Mouse (Mus musculus) frontal cortex, postnatal 36 days (tissue): ENCODE measurements around the gene Dhx58.
"Not testable (repeated sequence)": the region's sequence is repeated elsewhere in the genome, so short reads cannot be mapped to it uniquely, and the experiment has no call there.

Source experiments
- DNase-seq, 2 experiments: peaks; one replicate each; pipeline ENCODE4 v3.0.0; 2022; ENCODE audit warnings: low spot score in 2 of 2

Gene Dhx58

DNA sequence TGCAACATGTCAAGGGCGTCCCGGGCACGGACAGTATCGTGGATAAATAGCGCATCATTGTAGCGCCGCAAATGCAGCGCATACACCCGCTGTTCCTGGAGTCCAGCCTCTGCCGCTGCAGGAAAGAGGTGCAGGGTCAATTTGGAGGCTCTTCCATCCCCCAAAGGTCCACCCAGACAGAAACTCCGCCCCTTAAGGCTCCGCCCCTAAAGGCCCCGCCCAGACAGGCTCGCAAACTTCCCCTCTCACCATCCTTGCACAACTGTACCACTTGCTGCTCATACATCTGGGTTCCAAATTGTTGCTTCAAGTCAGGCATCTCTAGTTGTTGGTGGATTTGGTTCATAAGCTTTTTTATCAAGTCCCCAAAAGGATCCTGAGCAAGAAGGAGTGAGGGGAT is 2.8 kb downstream of the Dhx58 start:
- no peak for DNase-seq

DNA sequence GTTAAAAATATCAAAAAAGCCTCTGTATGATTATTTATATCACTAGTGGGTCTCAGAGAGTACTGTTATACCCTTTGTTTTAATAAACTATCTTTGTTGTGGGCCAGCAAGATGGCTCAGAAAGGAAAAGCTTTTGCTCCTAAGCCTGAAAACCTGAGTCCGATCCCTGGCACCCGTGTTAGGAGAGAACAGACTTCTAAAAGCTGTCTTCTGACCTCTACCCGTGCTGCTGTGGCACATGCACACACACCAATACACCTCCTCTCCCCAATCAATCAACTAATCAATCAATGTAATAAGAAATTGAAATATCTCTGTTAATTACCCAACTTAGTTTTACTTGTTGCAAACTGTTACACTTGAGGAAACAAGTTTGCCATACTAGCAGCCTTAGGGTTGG is 3.4 kb downstream of the Dhx58 start:
- DNase-seq = no peak

DNA sequence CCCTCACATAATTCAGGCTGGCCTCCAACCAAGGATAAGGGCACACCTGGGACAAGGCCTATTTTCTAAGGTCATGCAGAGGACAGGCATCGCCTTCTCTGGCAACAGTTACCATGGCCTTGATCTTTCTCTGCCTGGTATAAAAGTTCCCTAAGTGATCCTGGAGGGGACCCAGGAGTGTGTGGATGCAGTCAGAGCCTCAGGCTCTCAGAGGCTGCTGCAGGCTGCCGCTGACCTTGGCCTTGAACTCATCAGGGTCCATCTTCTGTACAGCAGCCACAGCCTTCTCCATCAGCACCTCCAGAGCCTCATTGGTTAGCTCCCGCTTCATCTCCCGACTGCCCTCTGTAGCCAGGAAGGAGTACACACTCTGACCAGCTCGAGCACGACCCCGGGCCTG is 6.2 kb downstream of the Dhx58 start:
- DNase-seq = no peak

DNA sequence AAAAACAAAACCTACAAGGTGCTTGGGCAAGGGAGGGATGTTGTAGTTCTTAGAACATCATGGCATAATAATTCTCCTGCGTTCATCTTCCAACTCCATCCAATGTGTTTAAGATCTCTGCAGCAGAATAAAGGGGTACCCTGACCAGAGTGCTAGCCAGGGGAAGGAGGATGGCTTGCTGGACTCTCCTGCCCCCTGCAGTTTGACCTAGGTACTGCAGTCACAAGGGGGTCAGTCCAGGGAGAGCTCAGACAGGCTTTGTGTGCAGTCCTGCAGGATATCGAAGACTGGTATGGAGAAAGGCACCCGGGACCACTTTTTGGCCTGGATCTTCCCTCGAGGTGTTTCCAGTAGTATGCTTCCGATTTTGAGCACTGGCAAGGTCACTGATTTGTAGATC is 9.1 kb downstream of the Dhx58 start:
- DNase-seq = peak; percentile 77 to 79

DNA sequence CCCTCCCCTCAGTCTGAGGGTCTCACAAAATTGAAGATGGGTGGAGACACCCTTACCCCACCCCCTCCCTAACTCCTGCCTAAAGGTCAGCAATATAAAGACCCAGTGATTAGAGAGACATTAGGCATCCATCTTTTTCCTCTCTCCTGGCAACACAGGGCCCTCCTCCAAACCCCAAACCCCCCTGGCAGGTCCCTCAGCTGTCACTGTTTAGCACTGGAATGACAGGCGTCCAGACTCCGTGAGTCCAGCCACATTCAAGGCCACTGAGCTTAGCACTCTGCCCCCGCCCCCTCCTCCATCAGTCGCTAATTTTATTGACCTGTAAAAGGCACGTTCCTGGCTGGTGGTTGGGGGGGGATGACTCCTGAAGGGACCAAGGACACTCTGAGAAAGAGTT is 10.9 kb downstream of the Dhx58 start:
- DNase-seq = no peak

DNA sequence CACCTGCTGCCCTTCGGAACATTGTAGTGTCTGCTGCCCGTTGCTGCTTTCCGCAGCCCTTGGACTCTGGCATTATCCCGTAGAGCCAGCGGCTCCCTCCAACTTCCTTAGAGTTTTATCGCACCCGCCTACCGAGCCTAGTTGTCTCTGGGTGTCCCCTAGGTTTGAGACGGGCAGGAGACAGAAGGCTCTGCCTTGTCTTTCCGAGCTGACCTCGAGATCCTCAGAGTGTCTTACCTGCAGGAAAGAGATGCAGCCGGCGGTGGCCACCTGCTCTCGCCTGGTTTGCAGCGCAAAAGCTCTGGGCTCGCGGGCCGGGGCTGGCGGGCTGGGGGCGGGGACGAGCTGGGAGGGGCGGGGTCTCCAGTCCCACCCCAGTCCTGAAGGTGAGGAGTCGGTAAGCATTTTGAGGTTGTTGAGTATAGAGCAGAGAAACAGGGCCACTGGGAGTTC is 11.9 kb downstream of the Dhx58 start, which contains the start of gene Zfp385c:
Zfp385c (minus strand) TSS at position 292 of the 453 bp plus-strand sequence.
- no peak for DNase-seq

DNA sequence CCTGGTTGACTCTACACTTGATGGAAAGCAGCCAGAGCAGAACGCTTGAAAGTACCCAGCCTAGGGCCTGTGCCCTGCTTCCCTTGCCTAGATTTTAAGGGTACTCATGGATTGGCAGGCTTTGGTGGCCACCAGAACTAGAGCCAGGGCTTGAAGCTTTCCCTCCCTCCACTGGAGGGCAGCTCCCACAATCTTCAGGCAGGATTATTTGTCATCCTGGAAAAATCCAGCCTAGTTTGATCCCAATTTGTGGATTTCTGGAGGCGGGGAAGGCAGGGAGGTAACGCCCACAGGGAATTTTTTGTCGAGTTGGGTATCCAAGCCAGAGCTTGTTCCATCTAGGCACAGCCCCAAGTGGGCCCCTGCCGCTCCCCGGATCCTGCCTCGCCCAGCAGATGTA is 13.7 kb downstream of the Dhx58 start:
- DNase-seq = no peak

DNA sequence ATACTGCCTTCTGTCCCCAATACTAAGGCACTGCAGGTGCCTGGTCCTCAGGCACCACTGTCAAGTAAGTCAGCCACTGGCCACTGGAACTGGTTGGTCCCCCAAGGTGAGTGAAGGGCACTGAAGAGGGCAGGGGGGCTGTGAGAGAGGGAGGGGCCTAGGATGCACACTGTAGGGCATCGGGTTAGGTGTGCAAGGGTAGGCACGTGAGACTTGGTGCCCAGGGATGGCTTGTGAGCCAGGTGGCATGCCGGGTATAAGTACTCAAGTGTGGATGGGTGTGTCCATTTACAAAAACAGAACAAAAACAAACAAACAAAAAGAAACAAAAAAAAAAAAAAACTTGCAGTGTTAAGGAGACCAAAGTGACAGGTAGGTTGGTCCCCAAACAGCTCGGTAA is 15.6 kb downstream of the Dhx58 start:
- DNase-seq = no peak

DNA sequence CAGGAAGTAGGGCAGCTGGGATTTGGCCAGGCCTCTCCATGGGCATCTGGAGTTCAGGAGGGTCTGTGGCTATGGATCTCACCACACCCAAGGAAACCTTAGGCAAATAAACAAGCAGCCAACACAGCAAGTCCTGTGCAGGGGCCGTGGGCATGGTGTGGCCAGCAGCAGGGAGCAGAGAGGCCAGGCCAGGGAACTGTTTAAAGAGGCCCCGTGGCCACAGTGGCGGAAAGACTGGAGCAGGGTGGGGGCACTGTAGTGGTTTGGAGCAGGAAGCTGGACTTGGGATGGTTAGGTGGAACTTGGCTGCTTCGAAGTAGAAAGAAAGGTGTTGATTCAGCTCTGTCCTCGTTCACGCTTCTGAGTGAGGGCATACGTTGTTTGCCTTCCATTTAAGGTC is 16.8 kb downstream of the Dhx58 start:
- DNase-seq = no peak

DNA sequence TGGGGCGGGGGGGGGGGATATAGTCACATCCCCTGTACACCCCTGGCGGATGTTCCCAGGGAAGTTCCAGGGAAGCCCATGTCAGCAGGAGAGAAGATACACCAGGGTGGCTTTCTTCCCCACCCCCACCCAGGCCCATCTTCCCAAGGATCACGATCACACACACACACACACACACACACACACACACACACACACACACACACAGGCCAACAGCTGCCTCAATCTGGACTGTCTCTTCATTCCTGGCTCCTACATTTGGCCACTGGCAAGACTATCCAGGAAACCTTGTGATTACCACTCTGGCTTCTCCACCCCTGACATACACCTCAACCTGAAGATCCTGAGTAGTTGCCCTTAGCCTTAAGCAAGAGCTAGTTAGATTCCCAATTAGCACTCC is 18.7 kb downstream of the Dhx58 start:
- DNase-seq = no peak

DNA sequence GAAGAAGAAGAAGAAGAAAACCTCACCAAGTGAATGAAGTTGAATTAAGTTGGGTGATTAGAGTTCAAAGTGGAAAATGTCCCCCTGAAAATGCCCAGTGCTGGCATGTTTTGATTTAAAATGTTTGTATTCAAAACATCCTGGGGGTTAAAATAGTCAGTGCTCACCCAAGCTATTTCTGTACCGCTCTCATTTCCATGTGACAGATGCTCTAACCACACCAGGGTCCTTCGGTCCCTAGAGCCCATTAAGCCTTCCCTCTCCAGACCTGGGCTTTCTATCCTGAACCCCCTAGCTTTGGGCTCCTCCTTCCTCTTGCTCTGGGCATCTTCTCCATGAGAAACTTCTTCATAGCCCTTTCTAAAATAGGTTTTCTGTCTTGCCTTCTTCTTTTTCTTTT is 20.0 kb downstream of the Dhx58 start:
- DNase-seq = no peak

DNA sequence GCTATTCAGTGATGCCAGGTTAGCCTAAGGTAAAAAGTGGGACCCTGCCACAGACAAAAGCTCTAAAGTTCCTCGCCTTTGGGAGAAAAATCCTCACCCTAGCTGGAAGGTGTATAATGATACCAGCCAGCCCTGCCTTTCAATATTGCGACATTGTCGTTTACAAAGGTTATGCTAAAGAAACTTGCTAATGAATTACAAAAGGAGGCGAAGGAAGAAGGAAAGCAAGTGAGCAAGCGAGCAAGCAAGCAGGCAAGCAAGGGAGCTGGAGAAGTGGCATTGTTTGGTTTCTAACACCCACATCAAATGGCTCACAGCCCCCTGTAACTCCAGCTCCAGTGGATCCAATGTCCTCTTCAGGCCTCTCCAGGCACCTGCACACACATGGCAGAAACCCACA is 21.5 kb downstream of the Dhx58 start:
- DNase-seq = no peak

DNA sequence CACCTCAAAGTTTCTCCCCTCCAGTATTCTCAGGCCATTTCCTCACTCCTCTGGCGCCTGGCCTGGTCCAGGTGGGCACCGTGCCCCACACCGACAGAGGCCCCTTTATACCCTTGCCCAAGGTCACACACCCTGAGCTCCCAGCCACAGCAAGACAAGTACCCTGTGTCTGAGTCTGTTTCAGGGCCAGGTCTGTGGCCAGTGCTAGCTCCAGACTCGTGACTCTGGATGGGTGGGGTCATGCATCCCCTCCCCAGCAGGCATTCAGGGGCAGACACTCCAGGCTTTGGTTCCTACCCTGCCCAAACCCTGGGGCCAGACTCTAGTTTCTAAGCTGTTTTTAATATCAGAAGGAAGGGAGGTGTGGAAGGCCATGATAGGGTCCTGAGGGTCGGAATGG is 22.2 kb downstream of the Dhx58 start:
- DNase-seq = no peak

DNA sequence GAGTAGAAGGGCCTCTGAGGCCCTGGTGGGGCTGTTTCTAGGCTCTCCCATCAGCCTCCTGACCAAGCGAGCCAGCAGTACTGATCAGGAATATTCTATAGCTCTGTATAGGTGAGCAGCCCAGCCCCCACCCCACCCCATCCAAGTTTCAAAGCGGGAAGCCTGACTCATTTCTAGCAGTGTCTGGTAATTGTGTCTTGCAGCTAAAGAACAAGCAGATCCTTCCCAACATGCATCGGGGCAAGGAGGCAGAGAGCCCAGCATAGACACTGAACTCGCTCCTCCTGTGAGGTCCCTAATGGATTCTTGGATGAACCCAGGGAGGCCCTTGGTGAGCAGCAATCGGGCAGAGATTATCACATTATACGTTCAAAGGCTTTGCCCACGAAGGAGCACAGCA is 26.3 kb downstream of the Dhx58 start:
- DNase-seq = peak; percentile 24 to 37

DNA sequence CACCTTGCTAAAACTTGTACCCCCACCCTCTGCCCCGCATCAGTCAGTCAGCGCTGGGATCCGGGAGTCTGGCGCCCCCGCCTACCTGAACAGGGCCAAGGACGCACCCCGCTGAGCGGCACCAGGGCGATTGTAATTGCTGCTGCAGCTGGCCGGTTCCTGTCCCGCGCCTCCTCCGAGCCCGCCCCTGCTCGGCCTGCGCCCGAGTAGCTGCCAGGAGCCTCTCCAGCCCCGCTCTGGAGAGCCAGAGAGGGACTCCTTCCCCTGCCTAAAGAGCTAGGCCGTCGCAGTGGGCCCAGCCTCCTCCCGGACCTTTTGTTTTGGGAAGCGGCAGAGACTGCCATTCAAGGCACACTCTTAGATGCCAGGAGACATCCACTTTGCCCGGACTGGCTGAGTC is 30.9 kb downstream of the Dhx58 start:
- DNase-seq = no peak

DNA sequence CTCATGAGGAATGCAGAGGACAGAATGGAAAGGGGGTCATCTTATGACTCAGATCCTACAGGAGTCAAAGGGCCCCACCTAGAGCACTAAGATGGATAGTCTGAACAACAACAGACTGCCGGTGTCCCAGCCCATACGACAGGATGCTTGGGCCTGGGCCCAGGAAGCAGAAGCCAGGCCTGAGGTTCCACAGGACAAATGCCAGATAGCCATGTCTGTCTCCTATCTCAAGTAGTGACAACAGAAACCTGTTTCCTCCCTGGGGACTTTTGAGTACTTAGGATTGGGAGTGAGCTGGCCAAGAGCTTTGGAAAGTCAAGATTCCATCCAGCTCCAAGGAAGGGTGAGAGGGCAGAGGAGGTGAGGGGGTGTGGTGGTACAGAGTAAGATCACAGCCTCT is 32.1 kb downstream of the Dhx58 start:
- DNase-seq = no peak

DNA sequence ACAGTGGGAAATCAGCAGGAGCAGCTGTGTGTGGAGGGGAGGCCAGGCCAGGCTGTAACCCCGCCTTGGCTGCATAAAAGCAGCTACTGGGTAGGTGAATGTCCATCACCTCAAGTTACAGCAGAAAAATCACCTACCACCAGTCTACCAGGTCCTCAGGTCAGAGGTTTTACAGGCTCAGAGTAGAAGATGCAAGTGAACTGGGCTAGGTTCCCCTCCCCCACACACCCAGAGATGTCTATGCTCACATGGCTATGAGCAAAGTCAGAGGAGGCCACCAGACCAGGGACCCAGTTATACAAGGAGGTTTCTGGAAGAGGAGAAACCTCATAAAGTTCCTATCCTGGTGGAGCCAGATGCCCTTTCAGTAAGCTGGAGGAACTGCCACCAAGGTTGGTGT is 33.0 kb downstream of the Dhx58 start:
- DNase-seq = no peak

DNA sequence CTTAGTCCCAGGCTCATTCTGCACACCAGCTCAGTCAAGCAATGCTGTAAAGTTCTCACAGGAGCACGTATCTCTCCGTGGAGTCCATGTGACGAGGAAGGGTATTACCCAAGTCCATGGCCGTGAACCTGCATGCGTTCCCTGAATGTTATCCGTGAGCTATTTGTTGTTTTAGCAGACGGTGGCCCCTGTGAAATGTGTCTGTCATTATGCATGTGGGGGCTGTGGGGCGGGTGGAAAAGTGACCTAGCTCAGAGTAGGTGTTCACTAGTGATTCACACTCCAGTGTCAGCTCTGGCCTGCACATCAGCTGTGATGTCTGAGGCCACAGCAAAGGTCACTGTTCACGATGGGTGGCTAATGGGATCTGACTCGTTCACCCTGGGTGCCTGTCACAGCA is 44.3 kb downstream of the Dhx58 start:
- DNase-seq = no peak

DNA sequence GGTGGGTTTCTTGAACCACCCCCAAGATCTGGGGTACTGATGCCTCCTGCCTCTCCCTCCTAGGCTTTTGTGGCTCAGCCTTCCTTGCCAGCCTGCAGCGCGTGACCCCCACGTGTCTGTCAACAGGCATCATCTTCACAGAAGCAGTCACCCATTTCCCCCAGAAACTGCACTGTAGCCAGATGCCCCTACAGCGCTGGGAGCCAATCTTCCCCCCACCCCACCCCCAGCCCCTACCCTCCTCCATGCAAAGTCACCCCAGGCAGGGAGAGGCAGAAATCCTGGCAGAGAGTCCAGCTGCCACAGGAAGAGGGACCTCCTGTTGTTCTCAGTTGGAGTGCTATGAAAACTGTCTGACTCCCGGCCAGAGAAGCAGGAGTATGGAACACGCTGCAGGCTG is 47.6 kb downstream of the Dhx58 start:
- DNase-seq = no peak

DNA sequence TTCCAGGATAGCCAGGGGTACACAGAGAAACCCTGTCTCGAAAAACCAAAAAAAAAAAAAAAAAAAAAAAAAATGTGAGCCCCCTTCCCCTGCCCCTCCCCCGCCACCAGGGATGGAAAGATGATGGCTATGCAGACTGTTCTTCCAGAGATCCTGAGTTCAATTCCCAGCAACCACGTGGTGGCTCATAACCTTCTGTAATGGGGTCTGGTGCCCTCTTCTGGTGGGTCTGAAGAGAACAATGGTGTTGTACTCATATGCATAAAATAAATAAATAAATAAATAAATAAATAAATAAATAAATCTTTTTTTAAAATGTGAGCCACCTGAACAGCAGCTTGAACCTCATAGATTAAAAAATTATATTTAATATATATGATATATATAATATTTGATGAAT is 48.5 kb downstream of the Dhx58 start:
- DNase-seq = not testable (repeated sequence)

DNA sequence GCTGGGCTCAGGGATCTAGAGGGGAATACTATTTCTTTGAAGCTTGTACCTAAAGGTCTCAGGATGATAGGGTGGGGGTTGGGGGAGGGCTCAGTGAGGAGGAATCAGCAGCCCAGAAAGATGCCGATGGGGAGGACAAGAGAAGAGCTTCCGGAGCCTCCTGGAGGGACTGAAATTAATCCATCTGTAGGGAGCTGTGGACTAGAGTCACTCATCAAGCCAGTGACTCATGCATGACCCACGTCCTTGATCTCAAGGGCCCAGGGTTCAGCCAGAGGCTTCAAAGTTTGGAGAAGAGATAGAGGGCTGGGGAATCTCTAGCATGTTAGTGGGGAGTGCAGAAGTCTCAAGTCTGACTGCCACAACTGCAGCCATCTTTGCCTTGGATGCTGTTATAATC is 52.3 kb downstream of the Dhx58 start:
- DNase-seq = no peak

DNA sequence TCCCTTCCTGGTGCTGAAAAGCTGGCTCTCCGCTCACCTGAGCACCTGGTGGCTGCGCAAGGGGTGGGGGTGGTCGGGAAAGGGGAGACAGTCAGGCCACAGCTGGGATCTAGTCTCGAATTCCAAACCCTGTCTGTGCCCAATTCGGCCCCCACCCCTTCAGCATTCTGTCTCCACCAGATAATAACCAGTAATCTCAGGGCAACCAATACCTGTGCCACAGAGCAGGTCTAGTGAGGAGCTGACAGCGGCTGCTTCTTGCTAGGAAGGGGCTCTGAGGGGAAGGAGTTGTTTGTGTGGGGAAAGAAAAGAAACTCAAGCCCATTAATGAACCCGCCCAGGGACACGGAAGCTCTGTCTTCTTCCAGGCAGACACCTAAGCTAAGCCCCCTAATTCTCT is 52.9 kb downstream of the Dhx58 start:
- DNase-seq = no peak

DNA sequence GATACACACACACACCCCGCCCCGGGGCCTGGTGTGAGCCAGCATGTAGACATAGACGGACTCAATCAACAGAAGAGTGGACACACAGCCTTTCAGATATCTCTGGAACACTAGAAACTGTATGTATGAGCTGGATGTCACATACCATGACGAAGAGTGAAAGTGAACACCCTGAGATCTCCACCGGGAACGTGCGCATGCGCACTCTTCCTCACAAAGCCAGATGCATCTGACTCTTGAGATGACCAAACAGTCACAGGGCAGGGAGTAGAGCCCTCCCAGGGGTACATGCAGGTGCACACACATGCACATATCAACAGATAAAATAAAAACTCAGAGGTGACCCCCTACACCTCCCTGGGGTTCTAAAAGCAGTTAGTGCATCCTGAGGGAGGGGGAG is 55.7 kb downstream of the Dhx58 start:
- DNase-seq = no peak

DNA sequence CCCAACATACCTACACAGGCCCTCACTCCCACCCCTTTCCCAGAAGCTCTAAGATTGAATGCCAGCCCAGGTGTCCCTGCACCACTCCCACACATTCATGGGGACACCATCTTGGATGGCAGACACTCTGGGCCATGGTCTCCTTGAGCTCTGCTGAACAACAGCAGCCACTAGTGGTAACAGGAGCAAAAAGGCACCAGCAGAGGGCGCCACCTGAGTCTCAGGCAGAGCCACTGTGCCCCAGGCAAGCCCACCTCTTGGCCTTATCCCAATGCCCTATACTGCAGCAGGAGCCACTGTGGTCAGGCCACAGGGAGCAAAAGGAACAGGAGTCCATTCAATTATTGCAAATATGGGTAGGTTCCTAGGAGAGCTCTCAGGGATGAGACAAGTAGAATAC is 57.8 kb downstream of the Dhx58 start:
- DNase-seq = no peak
